Mouse (Mus musculus) embryonic fibroblast, embryonic 13.5 days (primary cell): Measurements from ENCODE around the gene Cldn3.

Source experiments
- CTCF ChIP-seq: IDR thresholded peaks from 2 replicates; pipeline ENCODE4 v1.5.1; 2011; ENCODE audit warnings: mild to moderate bottlenecking, control low read depth, low read length, moderate library complexity, borderline replicate concordance; ENCODE audit not compliant: insufficient read depth
- POLR2A ChIP-seq: IDR thresholded peaks from 2 replicates; pipeline ENCODE4 v1.6.1; 2011; ENCODE audit warnings: low read depth, mild to moderate bottlenecking, control low read depth, low read length, moderate library complexity

GRCm38 (mm10) chr5:135029007-135029854 is 43.2 kb downstream of the Cldn3 start:
- no peak for TF ChIP-seq POLR2A
- no peak for TF ChIP-seq CTCF
